Mouse (Mus musculus) hindbrain, embryonic 13.5 days (tissue): ENCODE data around the gene Fra10ac1. TPM values are rescaled to one million over a fixed set of nuclear protein-coding genes. Genes with fewer than 3 reads are reported as not detected.

Experiments used
- ATAC-seq: fragments of 200-750 bp; cut with Nextera tagmentation; 2 replicates; pipeline ENCODE4 v1.8.0; 2017; ENCODE audit warnings: moderate TSS enrichment; ENCODE audit not compliant: low FRiP score
- H3K27ac ChIP-seq: fragments of 300-500 bp; sonication (generic); 2 replicates; pipeline ENCODE4 v1.5.1; 2015; ENCODE audit warnings: inconsistent platforms, mild to moderate bottlenecking, moderate library complexity
- H3K27me3 ChIP-seq: fragments of 300-500 bp; sonication (generic); 2 replicates; pipeline ENCODE4 v1.6.1; 2015; ENCODE audit warnings: mild to moderate bottlenecking, inconsistent platforms
- H3K36me3 ChIP-seq: fragments of 300-500 bp; sonication (generic); 2 replicates; pipeline ENCODE4 v1.6.1; 2015; ENCODE audit warnings: mild to moderate bottlenecking, inconsistent platforms
- H3K4me1 ChIP-seq: fragments of 300-500 bp; sonication (generic); replicated peaks from 2 replicates; pipeline ENCODE4 v1.6.1; 2015; ENCODE audit warnings: inconsistent platforms
- H3K4me2 ChIP-seq: fragments of 300-500 bp; sonication (generic); 2 replicates; pipeline ENCODE4 v1.6.1; 2015; ENCODE audit warnings: inconsistent platforms, mild to moderate bottlenecking, moderate library complexity
- H3K4me3 ChIP-seq: fragments of 300-500 bp; sonication (generic); 2 replicates; pipeline ENCODE4 v1.5.1; 2015; ENCODE audit warnings: mild to moderate bottlenecking, inconsistent platforms
- H3K9ac ChIP-seq: fragments of 300-500 bp; sonication (generic); 2 replicates; pipeline ENCODE4 v1.6.1; 2015; ENCODE audit warnings: mild to moderate bottlenecking, inconsistent platforms
- H3K9me3 ChIP-seq: fragments of 300-500 bp; sonication (generic); 2 replicates; pipeline ENCODE4 v1.6.1; 2016; ENCODE audit warnings: inconsistent platforms
- WGBS: fragments of 180-500 bp; shearing (Covaris S2); methylation state at CpG from one replicate; pipeline ENCODE4 v1.1.7; 2015; 5-methylcytosine and 5-hydroxymethylcytosine counted together
- polyA plus RNA-seq: library from polyadenylated mRNA; unstranded; fragments of >200 nt; fragmentation: Nextera tagmentation; extraction: Ambion mirVana; gene quantifications from 2 replicates; pipeline ENCODE4 v1.2.1, GENCODE M21; 2015

The Fra10ac1 gene
- polyA plus RNA-seq, 1 experiment from 2014 or later, result 49.6 TPM

DNA sequence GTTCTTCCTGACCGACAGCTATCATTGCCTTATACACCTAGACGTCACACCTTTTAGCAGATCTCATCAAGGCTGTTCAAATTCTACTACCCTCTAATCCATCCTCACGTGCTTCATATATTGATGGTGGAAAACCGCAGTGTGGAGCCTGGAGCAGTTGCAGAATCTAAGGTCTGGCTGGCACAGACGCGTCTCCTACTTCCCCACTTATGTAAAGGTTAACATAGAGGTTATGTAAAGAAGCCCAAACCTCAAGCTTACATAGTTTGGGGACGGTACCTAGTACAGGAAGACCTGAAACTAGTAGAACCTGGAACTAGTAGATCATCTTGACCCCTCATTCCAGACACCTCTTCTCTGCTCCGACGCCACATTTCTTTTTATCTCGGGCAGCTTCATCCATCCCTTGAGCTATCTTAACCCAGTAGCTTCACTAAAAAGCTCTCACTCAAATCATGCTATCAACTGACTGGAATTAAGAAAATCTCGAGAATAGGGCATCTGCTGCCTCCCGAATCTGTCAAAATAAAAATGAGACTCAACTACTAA, 526 bp downstream of the Fra10ac1 start:
- Histone ChIP-seq H3K9me3 (no peaks in the 10 kb centered on the region), H3K9ac (peak overlapping the region; percentile 76), H3K27ac (peak overlapping the region; percentile 98), H3K27me3 (no peaks in the 10 kb centered on the region), H3K4me2 (peak overlapping the region; percentile 81), H3K4me3 (peak overlapping the region; percentile 57), H3K36me3 (peaks cover 6% of the 10 kb centered on the region; the same call in 1 of the 2 replicates), H3K4me1 (peaks cover 12% of the 10 kb centered on the region)
- WGBS, result 11% methylated on average over 12 of the region's 12 CpGs
- peak; percentile 53 for ATAC-seq

DNA sequence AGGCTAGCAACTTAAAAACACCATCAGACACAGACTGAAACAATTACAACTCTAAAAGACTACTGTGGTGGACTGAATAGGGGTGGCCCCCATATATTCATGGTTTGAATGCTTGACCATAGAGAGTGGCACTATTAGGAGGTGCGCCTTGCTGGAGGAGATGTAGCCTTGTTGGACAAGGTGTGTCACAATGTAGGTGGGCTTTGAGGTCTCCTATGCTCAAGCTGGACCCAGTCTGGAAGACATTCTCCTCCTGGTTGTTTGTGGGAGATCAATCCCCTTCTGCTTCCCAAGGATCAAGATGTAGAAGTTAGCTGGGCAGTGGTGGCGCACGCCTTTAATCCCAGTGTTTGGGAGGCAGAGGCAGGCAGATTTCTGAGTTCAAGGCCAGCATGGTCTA, 6.3 kb downstream of the Fra10ac1 start:
- Histone ChIP-seq H3K27me3 (no peaks in the 10 kb centered on the region), H3K4me2 (no peak overlapping the region), H3K4me1 (peaks cover 1% of the 10 kb centered on the region), H3K9ac (no peak overlapping the region), H3K27ac (no peak overlapping the region), H3K4me3 (no peak overlapping the region), H3K9me3 (no peaks in the 10 kb centered on the region), H3K36me3 (peaks cover 32% of the 10 kb centered on the region)
- 99% methylated on average over 3 of the region's 3 CpGs for WGBS
- ATAC-seq, result no peak

DNA sequence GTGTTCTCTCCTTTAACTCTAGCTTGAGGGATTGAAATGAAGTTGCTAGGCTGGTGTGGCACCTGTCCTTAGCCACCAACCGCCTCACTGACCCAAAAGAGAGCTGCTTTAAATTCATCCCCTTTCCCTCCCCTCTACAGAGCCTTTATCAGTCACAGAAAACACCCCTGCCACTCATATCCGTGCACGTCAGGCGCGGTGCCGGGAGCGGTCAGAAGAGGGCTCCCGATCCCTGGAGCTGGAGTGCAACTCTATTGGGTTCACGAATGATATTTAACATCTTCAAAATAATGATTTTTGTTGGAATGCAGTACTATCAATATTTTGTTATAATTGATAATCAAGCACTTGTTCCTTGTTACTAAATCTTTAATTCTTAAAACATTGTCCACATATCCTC, 17.3 kb downstream of the Fra10ac1 start:
- no peaks in the 10 kb centered on the region for H3K27me3 ChIP-seq
- H3K4me3 ChIP-seq, result no peak overlapping the region
- no peaks in the 10 kb centered on the region for H3K4me1 ChIP-seq
- H3K9me3 ChIP-seq, result no peaks in the 10 kb centered on the region
- ATAC-seq, result no peak
- no peak overlapping the region for H3K27ac ChIP-seq
- H3K4me2 ChIP-seq, result no peak overlapping the region
- H3K36me3 ChIP-seq, result peaks cover 31% of the 10 kb centered on the region
- WGBS, result 61% methylated on average over 9 of the region's 9 CpGs
- no peak overlapping the region for H3K9ac ChIP-seq

DNA sequence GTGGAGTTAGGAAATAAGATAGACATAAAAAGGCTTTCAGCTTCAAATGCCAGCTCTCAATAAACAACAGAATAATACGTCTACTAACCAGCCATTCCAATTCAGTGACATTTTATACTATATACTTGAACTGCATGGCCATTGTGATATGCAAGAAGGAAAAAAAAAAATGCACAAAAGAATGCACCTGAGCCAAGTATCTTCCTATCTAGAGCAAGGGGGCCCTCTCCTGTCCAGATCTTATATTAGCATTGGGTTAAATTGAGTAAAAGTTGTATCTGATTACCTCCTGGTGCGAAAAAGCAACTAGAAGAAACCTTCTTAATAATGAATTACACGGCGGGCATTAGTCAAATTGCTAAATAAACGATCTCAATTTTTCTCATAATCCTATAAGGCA, 25.2 kb downstream of the Fra10ac1 start:
- Histone ChIP-seq H3K4me2 (no peak overlapping the region), H3K27ac (no peak overlapping the region), H3K4me1 (no peaks in the 10 kb centered on the region), H3K27me3 (no peaks in the 10 kb centered on the region), H3K9ac (no peak overlapping the region), H3K36me3 (peaks cover 26% of the 10 kb centered on the region), H3K9me3 (no peaks in the 10 kb centered on the region), H3K4me3 (no peak overlapping the region)
- WGBS, result 95% methylated on average over 5 of the region's 5 CpGs
- no peak for ATAC-seq

DNA sequence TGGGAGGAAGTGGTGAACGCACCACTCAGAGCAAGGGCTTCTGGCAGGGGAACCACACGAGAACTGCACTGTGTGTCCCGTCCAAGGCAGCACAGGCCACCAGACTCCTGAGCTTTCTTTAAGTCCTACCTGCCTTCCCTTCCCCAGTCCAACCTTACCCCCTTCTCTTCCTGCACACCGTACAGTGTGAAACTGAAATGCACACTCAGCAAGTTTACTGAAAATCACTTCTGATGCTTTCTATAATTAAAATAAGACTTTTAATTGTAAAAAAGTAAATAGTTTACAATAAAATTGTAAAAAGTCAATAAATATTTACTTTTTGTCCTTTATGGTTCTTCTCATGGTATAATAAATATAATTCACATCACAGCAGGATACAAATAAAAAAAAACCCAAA, 28.7 kb downstream of the Fra10ac1 start:
- no peak for ATAC-seq
- H3K9me3 ChIP-seq, result no peaks in the 10 kb centered on the region
- no peaks in the 10 kb centered on the region for H3K4me1 ChIP-seq
- no peak overlapping the region for H3K4me3 ChIP-seq
- no peak overlapping the region for H3K27ac ChIP-seq
- no peaks in the 10 kb centered on the region for H3K27me3 ChIP-seq
- no peak overlapping the region for H3K4me2 ChIP-seq
- H3K36me3 ChIP-seq, result peaks cover 13% of the 10 kb centered on the region
- H3K9ac ChIP-seq, result no peak overlapping the region
- WGBS, result 97% methylated on average over 4 of the region's 4 CpGs

DNA sequence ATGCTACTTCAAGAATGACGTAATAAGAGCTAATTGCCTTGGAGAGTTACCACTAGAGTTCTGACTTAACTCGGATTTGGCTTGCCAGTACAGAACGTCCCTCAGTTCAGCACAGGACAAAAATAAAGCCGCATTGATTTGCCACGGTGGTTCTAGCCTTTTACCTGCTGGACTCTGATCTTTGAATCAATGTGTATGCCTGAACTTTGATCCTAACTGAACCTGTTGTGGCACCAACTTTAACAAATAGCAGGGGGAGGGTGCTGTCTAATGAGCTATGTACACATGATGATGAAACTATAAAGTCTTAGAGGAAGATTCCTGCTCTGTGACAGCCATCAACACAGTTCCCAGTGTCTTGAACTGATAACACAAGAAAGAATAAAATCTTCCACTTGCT, 32.5 kb downstream of the Fra10ac1 start:
- no peaks in the 10 kb centered on the region for H3K4me1 ChIP-seq
- no peaks in the 10 kb centered on the region for H3K9me3 ChIP-seq
- no peaks in the 10 kb centered on the region for H3K27me3 ChIP-seq
- no peak for ATAC-seq
- WGBS, result 88% methylated on average over 5 of the region's 5 CpGs
- H3K36me3 ChIP-seq, result peaks cover 26% of the 10 kb centered on the region
- H3K27ac ChIP-seq, result no peak overlapping the region
- H3K9ac ChIP-seq, result no peak overlapping the region
- no peak overlapping the region for H3K4me3 ChIP-seq
- no peak overlapping the region for H3K4me2 ChIP-seq

DNA sequence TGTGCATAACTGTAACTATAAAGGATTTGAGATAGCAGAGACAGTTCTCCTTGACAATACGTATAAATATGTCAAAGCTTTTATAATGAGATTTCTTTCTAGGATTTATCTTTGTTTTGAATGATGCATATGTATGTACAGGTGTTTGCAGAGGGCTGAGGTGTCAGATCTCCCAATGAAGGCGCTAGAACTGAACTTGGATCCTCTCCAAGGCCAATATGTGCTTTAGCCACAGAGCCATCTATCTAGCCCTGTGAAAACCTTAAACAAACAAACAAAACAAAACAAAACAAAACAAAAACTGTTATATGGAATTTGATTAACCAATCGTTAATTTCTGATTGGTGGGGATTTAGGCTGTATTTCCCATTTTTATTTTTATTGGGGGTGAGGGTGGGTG, 33.4 kb downstream of the Fra10ac1 start:
- H3K9me3 ChIP-seq, result no peaks in the 10 kb centered on the region
- WGBS, result 87% methylated on average over 3 of the region's 3 CpGs
- no peak overlapping the region for H3K9ac ChIP-seq
- H3K27ac ChIP-seq, result no peak overlapping the region
- no peaks in the 10 kb centered on the region for H3K4me1 ChIP-seq
- no peaks in the 10 kb centered on the region for H3K27me3 ChIP-seq
- peaks cover 28% of the 10 kb centered on the region for H3K36me3 ChIP-seq
- ATAC-seq, result no peak
- no peak overlapping the region for H3K4me3 ChIP-seq
- H3K4me2 ChIP-seq, result no peak overlapping the region

DNA sequence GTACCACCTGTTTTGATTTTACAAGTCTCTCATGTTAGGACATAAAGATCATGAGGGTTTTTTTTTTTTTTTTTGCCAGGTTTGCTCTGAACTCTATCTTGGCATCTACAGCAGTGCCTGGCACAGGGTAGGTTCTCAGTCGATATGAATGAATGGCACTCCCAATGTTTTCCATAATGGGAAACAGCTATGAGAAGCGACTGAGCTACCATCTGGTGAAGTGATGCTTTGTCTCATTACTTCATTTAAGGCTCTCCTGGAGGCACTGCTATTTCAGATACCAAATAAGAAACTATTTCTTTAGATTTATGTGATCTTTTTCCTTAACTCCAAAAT, 36.6 kb downstream of the Fra10ac1 start:
- WGBS, result 86% methylated on average over 2 of the region's 2 CpGs
- no peak for ATAC-seq
- Histone ChIP-seq H3K9ac (no peak overlapping the region), H3K4me2 (no peak overlapping the region), H3K4me3 (no peak overlapping the region), H3K36me3 (peaks cover 19% of the 10 kb centered on the region), H3K9me3 (no peaks in the 10 kb centered on the region), H3K4me1 (no peaks in the 10 kb centered on the region), H3K27me3 (no peaks in the 10 kb centered on the region), H3K27ac (no peak overlapping the region)

DNA sequence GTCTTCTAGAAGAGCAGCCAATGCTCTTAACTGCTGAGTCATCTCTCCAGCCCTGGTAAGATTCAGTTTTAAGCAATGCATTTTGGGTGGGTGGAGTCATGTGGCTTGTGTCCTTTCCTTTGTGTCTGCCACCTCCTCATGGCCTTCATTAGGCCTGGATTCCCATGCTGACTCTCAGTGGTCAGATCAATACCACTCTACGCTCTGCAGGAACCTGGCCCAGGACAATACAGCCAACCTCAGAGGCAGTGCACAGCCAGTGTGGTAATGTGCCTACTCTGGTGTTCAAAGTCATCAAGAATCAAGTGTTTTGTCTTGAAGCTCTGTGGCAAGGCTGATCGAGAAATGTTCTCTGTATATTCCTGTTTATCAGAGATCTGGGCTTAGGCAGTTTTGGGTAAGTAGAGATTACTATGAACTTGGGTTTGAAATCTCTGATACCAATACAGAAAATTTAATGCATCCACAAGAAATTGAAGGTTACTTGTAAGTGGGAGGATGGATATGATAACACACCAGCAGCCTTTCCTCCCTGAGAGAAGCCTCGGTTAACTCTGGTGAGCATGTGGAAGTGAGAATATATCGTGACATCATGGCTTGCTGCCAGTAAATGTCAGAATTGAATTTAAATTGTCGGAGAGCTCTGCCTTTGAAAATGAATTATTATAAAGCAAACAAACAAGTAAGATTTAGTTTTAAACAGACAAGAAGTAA, 37.2 kb downstream of the Fra10ac1 start:
- H3K4me2 ChIP-seq, result no peak overlapping the region

DNA sequence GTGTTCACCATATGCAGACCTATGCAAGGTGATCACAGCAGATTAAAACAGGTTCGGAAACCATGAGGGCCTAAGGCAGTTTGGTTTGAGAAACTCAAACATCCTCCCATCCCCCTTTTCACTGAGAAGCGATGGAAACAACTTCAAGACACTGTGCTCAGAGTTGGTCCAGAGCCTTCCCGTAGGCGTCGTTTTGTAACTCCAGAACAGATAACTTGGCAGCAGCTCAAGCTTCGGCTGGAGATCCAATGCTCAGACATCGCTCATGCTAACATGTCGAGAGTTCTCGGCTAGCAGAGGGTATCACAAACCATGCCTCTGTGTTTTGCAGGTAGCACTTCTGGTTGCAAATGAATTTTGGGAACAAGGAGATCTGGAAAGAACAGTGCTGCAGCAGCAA, 44.3 kb downstream of the Fra10ac1 start:
- Histone ChIP-seq H3K4me2 (no peak overlapping the region), H3K27ac (no peak overlapping the region), H3K9me3 (no peaks in the 10 kb centered on the region), H3K9ac (no peak overlapping the region), H3K27me3 (no peaks in the 10 kb centered on the region), H3K36me3 (no peaks in the 10 kb centered on the region), H3K4me3 (no peak overlapping the region), H3K4me1 (no peaks in the 10 kb centered on the region)
- WGBS, result 94% methylated on average over 9 of the region's 9 CpGs
- ATAC-seq, result no peak

More for the DNA sequence above, 37.2 kb downstream of the Fra10ac1 start:
- WGBS, result 91% methylated on average over 5 of the region's 5 CpGs
- H3K4me1 ChIP-seq, result no peaks in the 10 kb centered on the region
- no peak overlapping the region for H3K27ac ChIP-seq
- no peaks in the 10 kb centered on the region for H3K27me3 ChIP-seq
- no peak overlapping the region for H3K4me3 ChIP-seq
- H3K9ac ChIP-seq, result no peak overlapping the region
- ATAC-seq, result no peak
- no peaks in the 10 kb centered on the region for H3K9me3 ChIP-seq
- H3K36me3 ChIP-seq, result peaks cover 19% of the 10 kb centered on the region

DNA sequence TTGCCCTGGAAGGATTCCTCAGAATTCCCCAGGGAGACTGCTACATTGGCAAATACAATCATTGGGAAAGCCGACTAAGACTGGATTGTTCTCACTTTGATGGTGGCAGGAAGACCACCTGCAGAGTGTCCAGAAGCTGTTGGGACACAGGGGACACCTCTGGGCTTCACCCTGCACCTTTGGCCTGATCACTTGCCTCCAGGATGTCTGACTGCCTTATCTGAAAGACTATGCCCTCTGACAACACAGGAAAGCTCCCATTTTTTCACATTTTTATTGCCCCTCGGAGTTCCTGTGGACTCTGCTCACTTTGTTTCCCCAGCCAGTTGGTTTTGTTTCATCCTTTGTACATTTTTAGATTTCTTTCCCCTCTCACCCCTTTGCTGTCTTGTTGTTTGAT, 59.3 kb downstream of the Fra10ac1 start:
- Histone ChIP-seq H3K4me3 (no peak overlapping the region), H3K4me2 (no peak overlapping the region), H3K27me3 (no peaks in the 10 kb centered on the region), H3K9ac (no peak overlapping the region), H3K4me1 (no peaks in the 10 kb centered on the region), H3K9me3 (no peaks in the 10 kb centered on the region), H3K36me3 (no peaks in the 10 kb centered on the region), H3K27ac (no peak overlapping the region)
- no peak for ATAC-seq
- 57% methylated on average over 2 of the region's 2 CpGs for WGBS

DNA sequence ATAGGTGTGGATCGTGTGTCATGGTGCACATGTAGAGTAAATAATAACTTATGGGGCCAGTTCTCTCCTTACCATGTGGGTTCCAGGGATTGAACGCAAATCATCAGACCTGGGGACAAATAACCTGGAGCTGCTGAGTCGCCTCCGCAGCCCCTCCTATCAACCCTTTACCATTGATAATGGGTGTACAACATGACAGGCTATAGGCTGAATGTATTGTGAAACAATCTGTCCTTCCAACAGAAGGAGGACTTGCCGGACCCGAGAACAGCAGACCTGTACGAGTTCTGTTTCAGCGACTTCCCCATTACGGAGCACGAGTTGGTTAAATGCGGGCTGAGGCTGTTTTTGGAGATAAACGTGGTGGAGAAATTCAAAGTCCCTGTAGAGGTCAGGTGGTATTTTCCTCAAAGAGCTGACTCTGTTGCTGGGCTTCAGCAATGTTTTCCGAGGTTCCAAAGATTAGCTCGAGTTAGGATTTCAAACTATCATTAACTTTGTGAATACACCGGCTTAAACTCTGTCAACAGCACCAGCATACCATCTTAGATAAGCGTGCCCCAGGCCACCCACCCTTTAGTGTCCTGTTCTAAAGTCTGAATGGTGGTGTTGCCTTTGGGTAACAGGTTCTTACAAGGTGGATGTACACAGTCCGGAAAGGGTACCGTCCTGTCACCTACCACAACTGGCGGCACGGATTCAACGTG, 62.2 kb downstream of the Fra10ac1 start:
- Histone ChIP-seq H3K4me1 (no peaks in the 10 kb centered on the region), H3K9ac (no peak overlapping the region), H3K4me3 (no peak overlapping the region), H3K27ac (no peak overlapping the region), H3K27me3 (no peaks in the 10 kb centered on the region), H3K9me3 (no peaks in the 10 kb centered on the region), H3K36me3 (no peaks in the 10 kb centered on the region), H3K4me2 (no peak overlapping the region)
- WGBS, result 94% methylated on average over 21 of the region's 21 CpGs
- ATAC-seq, result no peak

DNA sequence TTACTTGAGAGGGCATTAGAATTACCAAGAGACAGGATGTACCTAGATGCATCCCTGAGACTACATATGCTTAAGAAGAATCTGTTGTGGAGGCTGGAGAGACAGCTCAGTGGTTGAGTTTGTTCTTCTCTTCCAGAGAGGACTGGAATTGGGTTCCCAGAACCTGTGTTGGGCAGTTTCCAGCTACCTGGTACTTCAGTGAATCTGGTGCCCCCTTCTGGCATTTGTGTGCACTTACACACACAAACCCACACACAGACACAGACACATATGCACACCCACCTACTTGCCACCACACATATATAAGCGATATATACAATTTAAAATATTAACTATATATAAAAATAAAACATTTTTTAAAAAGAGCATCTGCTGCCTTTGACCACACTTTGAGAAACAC, 67.7 kb downstream of the Fra10ac1 start:
- no peak overlapping the region for H3K4me2 ChIP-seq
- WGBS, result 100% methylated on average over 1 of the region's 1 CpGs

More for the DNA sequence above, 67.7 kb downstream of the Fra10ac1 start:
- H3K9ac ChIP-seq, result no peak overlapping the region
- no peaks in the 10 kb centered on the region for H3K4me1 ChIP-seq
- no peaks in the 10 kb centered on the region for H3K9me3 ChIP-seq
- ATAC-seq, result no peak
- H3K27ac ChIP-seq, result no peak overlapping the region
- no peaks in the 10 kb centered on the region for H3K36me3 ChIP-seq
- no peak overlapping the region for H3K4me3 ChIP-seq
- no peaks in the 10 kb centered on the region for H3K27me3 ChIP-seq
